Mouse (Mus musculus): Measurements from ENCODE around the gene Robo2. TPM values are rescaled to one million over a fixed set of nuclear protein-coding genes. Genes with fewer than 3 reads are reported as not detected.

Robo2 gene
- polyA plus RNA-seq, 1 experiment from 2014 or later: 32.4 TPM

GRCm38 (mm10) chr16:73877973-73878372 is 533.7 kb downstream of the Robo2 start:
- DNase-seq (ENCODE audit: low spot score) (no peak), ATAC-seq (replicated peaks; ENCODE audit: low FRiP score) (no peak)
- WGBS: 83% methylated on average over 3 of the region's 3 CpGs
- Histone ChIP-seq H3K27ac (ENCODE audit: low read depth, low read length) (no peak overlapping the region), H3K36me3 (ENCODE audit: control insufficient read depth, insufficient read depth, low read length) (no peaks in the 10 kb centered on the region), H3K27me3 (replicated peaks; ENCODE audit: control insufficient read depth, insufficient read depth, low read length) (no peaks in the 10 kb centered on the region), H3K4me3 (ENCODE audit: low read depth, low read length) (no peak overlapping the region), H3K4me1 (replicated peaks; ENCODE audit: control insufficient read depth, insufficient read depth, low read length) (no peaks in the 10 kb centered on the region), H3K9ac (ENCODE audit: low read depth, low read length) (no peak overlapping the region), H3K9me3 (ENCODE audit: control insufficient read depth, low read length) (no peaks in the 10 kb centered on the region), H3K4me2 (no peak overlapping the region)

GRCm38 (mm10) chr16:73874991-73875390 is 536.6 kb downstream of the Robo2 start:
- DNase-seq (ENCODE audit: low spot score): no peak
- no peak for ATAC-seq (replicated peaks; ENCODE audit: low FRiP score)
- H3K27ac ChIP-seq (ENCODE audit: low read depth, low read length): no peak overlapping the region
- 59% methylated on average over 2 of the region's 2 CpGs for WGBS
- no peaks in the 10 kb centered on the region for H3K9me3 ChIP-seq (ENCODE audit: control insufficient read depth, low read length)
- H3K4me1 ChIP-seq (replicated peaks; ENCODE audit: control insufficient read depth, insufficient read depth, low read length): no peaks in the 10 kb centered on the region
- no peaks in the 10 kb centered on the region for H3K36me3 ChIP-seq (ENCODE audit: control insufficient read depth, insufficient read depth, low read length)
- H3K9ac ChIP-seq (ENCODE audit: low read depth, low read length): no peak overlapping the region
- H3K4me2 ChIP-seq: no peak overlapping the region
- H3K27me3 ChIP-seq (replicated peaks; ENCODE audit: control insufficient read depth, insufficient read depth, low read length): no peaks in the 10 kb centered on the region
- H3K4me3 ChIP-seq (ENCODE audit: low read depth, low read length): no peak overlapping the region

GRCm38 (mm10) chr16:73873828-73874558 is 537.6 kb downstream of the Robo2 start:
- WGBS: 64% methylated on average over 5 of the region's 5 CpGs
- Histone ChIP-seq H3K9ac (ENCODE audit: low read depth, low read length) (no peak overlapping the region), H3K4me2 (no peak overlapping the region), H3K36me3 (ENCODE audit: control insufficient read depth, insufficient read depth, low read length) (no peaks in the 10 kb centered on the region), H3K27ac (ENCODE audit: low read depth, low read length) (no peak overlapping the region), H3K4me3 (ENCODE audit: low read depth, low read length) (no peak overlapping the region), H3K27me3 (replicated peaks; ENCODE audit: control insufficient read depth, insufficient read depth, low read length) (no peaks in the 10 kb centered on the region), H3K9me3 (ENCODE audit: control insufficient read depth, low read length) (no peaks in the 10 kb centered on the region), H3K4me1 (replicated peaks; ENCODE audit: control insufficient read depth, insufficient read depth, low read length) (no peaks in the 10 kb centered on the region)
- DNase-seq (ENCODE audit: low spot score): no peak
- peak; percentile 62; the same call in 1 of the 2 replicates for ATAC-seq (replicated peaks; ENCODE audit: low FRiP score)

- WGBS: 73% methylated on average over 5 of the region's 5 CpGs
- ATAC-seq (replicated peaks; ENCODE audit: low FRiP score) (no peak), DNase-seq (ENCODE audit: low spot score) (no peak)
These were observed 541.3 kb downstream of the Robo2 start for GRCm38 (mm10) chr16:73870296-73870695.

GRCm38 (mm10) chr16:73869527-73870212 is 542.0 kb downstream of the Robo2 start:
- H3K27me3 ChIP-seq (replicated peaks; ENCODE audit: control insufficient read depth, insufficient read depth, low read length): no peaks in the 10 kb centered on the region
- H3K4me2 ChIP-seq: no peak overlapping the region
- H3K9me3 ChIP-seq (ENCODE audit: control insufficient read depth, low read length): no peaks in the 10 kb centered on the region
- no peak overlapping the region for H3K27ac ChIP-seq (ENCODE audit: low read depth, low read length)
- DNase-seq (ENCODE audit: low spot score) (no peak), ATAC-seq (replicated peaks; ENCODE audit: low FRiP score) (no peak)
- no peaks in the 10 kb centered on the region for H3K4me1 ChIP-seq (replicated peaks; ENCODE audit: control insufficient read depth, insufficient read depth, low read length)
- 72% methylated on average over 7 of the region's 7 CpGs for WGBS
- H3K36me3 ChIP-seq (ENCODE audit: control insufficient read depth, insufficient read depth, low read length): no peaks in the 10 kb centered on the region
- no peak overlapping the region for H3K4me3 ChIP-seq (ENCODE audit: low read depth, low read length)
- H3K9ac ChIP-seq (ENCODE audit: low read depth, low read length): no peak overlapping the region

More at GRCm38 (mm10) chr16:73870296-73870695, 541.3 kb downstream of the Robo2 start:
- Histone ChIP-seq H3K4me2 (no peak overlapping the region), H3K9me3 (ENCODE audit: control insufficient read depth, low read length) (no peaks in the 10 kb centered on the region), H3K27ac (ENCODE audit: low read depth, low read length) (no peak overlapping the region), H3K27me3 (replicated peaks; ENCODE audit: control insufficient read depth, insufficient read depth, low read length) (no peaks in the 10 kb centered on the region), H3K36me3 (ENCODE audit: control insufficient read depth, insufficient read depth, low read length) (no peaks in the 10 kb centered on the region), H3K4me1 (replicated peaks; ENCODE audit: control insufficient read depth, insufficient read depth, low read length) (no peaks in the 10 kb centered on the region), H3K9ac (ENCODE audit: low read depth, low read length) (no peak overlapping the region), H3K4me3 (ENCODE audit: low read depth, low read length) (no peak overlapping the region)

- Histone ChIP-seq H3K27me3 (replicated peaks; ENCODE audit: control insufficient read depth, insufficient read depth, low read length) (no peaks in the 10 kb centered on the region), H3K4me3 (ENCODE audit: low read depth, low read length) (no peak overlapping the region), H3K36me3 (ENCODE audit: control insufficient read depth, insufficient read depth, low read length) (no peaks in the 10 kb centered on the region), H3K4me1 (replicated peaks; ENCODE audit: control insufficient read depth, insufficient read depth, low read length) (no peaks in the 10 kb centered on the region), H3K9me3 (ENCODE audit: control insufficient read depth, low read length) (no peaks in the 10 kb centered on the region), H3K9ac (ENCODE audit: low read depth, low read length) (no peak overlapping the region), H3K27ac (ENCODE audit: low read depth, low read length) (no peak overlapping the region), H3K4me2 (no peak overlapping the region)
- 35% methylated on average over 9 of the region's 9 CpGs for WGBS
- DNase-seq (ENCODE audit: low spot score) (no peak), ATAC-seq (replicated peaks; ENCODE audit: low FRiP score) (no peak)
These were observed 547.0 kb downstream of the Robo2 start for GRCm38 (mm10) chr16:73864625-73865024.

- H3K27me3 ChIP-seq (replicated peaks; ENCODE audit: control insufficient read depth, insufficient read depth, low read length): no peaks in the 10 kb centered on the region
- no peak overlapping the region for H3K4me2 ChIP-seq
- ATAC-seq (replicated peaks; ENCODE audit: low FRiP score): no peak
- no peak overlapping the region for H3K27ac ChIP-seq (ENCODE audit: low read depth, low read length)
- no peak overlapping the region for H3K9ac ChIP-seq (ENCODE audit: low read depth, low read length)
- H3K36me3 ChIP-seq (ENCODE audit: control insufficient read depth, insufficient read depth, low read length): no peaks in the 10 kb centered on the region
- no peaks in the 10 kb centered on the region for H3K9me3 ChIP-seq (ENCODE audit: control insufficient read depth, low read length)
- WGBS: 16% methylated on average over 3 of the region's 3 CpGs
- no peak for DNase-seq (ENCODE audit: low spot score)
- no peaks in the 10 kb centered on the region for H3K4me1 ChIP-seq (replicated peaks; ENCODE audit: control insufficient read depth, insufficient read depth, low read length)
- H3K4me3 ChIP-seq (ENCODE audit: low read depth, low read length): no peak overlapping the region
These were observed 547.9 kb downstream of the Robo2 start for GRCm38 (mm10) chr16:73863748-73864147.

- Histone ChIP-seq H3K4me3 (ENCODE audit: low read depth, low read length) (no peak overlapping the region), H3K9ac (ENCODE audit: low read depth, low read length) (no peak overlapping the region), H3K27ac (ENCODE audit: low read depth, low read length) (no peak overlapping the region), H3K27me3 (replicated peaks; ENCODE audit: control insufficient read depth, insufficient read depth, low read length) (no peaks in the 10 kb centered on the region), H3K4me2 (no peak overlapping the region), H3K36me3 (ENCODE audit: control insufficient read depth, insufficient read depth, low read length) (no peaks in the 10 kb centered on the region), H3K9me3 (ENCODE audit: control insufficient read depth, low read length) (no peaks in the 10 kb centered on the region), H3K4me1 (replicated peaks; ENCODE audit: control insufficient read depth, insufficient read depth, low read length) (no peaks in the 10 kb centered on the region)
- WGBS: 70% methylated on average over 2 of the region's 2 CpGs
- no peak for ATAC-seq (replicated peaks; ENCODE audit: low FRiP score)
- DNase-seq (ENCODE audit: low spot score): no peak
These were observed 552.9 kb downstream of the Robo2 start for GRCm38 (mm10) chr16:73858717-73859116.

- ATAC-seq (replicated peaks; ENCODE audit: low FRiP score) (no peak), DNase-seq (ENCODE audit: low spot score) (no peak)
- Histone ChIP-seq H3K4me3 (ENCODE audit: low read depth, low read length) (no peak overlapping the region), H3K4me1 (replicated peaks; ENCODE audit: control insufficient read depth, insufficient read depth, low read length) (no peaks in the 10 kb centered on the region), H3K4me2 (no peak overlapping the region), H3K36me3 (ENCODE audit: control insufficient read depth, insufficient read depth, low read length) (no peaks in the 10 kb centered on the region), H3K9me3 (ENCODE audit: control insufficient read depth, low read length) (no peaks in the 10 kb centered on the region), H3K27ac (ENCODE audit: low read depth, low read length) (no peak overlapping the region), H3K9ac (ENCODE audit: low read depth, low read length) (no peak overlapping the region), H3K27me3 (replicated peaks; ENCODE audit: control insufficient read depth, insufficient read depth, low read length) (no peaks in the 10 kb centered on the region)
- 89% methylated on average over 3 of the region's 3 CpGs for WGBS
These were observed 555.8 kb downstream of the Robo2 start for GRCm38 (mm10) chr16:73855821-73856220.

Data from liver, embryonic 11.5 days (tissue).